Mouse (Mus musculus) neutrophil, adult 83 days (primary cell): ENCODE data around the gene Ankrd50. TPM values are rescaled to one million over a fixed set of nuclear protein-coding genes. Genes with fewer than 3 reads are reported as not detected.

ENCODE experiments used
- total RNA-seq, 2 experiments: library from RNA; stranded (reverse); gene quantifications; one replicate each; pipeline ENCODE4 v1.2.4; 2023

Ankrd50 gene
- 1 to 10 TPM; 6.7 to 8.6 TPM for total RNA-seq

DNA sequence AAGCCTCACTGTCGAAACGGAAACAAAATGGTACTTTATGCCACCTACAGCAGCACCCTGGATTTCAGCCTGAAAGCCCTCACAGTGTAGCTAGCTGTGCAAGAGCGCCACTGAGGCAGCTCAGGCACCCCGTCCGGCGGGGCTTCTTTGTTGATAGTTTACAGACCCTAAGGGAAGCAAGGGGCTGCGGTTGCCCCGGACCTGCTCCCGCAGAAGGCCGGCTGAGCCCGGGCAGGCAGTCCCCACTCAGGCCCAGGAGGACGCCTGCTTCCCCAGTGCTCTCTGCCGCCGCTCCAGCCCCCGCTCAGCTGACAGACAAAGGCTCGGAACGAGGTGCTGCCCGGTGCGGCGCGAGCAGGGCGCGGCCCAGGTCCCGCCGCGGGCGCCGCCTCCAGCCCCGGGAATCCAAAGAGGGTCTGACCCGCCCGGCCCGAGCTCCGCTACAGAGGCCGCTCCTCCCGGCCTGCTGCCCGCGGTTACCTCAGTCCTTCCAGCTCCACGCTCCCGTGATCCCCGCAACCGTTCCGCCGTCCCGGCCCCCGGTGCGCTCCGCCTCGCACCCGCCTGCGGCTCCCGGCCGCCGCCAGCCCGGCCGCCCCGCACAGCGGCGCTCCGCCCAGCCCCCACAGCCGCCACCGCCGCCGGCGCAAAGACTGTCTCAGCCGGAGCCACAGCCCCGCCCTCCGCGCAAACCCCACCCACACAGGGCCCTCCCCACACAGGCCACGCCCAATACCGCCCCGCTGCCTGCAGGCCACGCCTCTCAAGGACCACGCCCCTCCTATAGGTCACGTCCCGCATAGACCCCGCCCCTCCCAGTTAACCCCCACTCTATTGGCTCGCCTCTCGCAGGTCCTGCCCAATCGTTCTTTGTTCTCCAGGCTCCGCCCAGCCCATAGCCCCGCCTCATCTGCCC is at the start of gene Ankrd50:
Gene Ankrd50 (minus strand): TSS at position 654 of the 916 bp plus-strand sequence.

